Mouse (Mus musculus): Measurements from ENCODE around the gene Fam83e.

DNA sequence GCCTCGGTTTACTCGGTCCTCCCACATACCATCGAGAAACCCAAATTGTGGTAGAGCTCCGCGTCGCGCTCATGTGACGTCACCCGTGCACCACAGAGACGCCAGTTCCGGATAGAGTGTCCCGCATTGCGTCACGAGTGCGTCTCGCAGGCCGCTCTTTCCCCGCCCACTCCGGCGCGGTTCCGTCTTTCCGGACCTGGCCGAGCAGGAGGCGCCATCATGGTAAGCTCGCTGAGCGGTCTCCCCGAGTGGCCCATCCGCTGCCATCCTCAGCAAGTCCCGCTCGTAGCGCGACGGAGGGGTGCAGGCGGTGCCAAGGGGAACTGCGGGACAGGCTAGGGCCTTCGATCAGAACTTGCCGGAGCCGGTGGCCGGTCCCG lies 3.1 kb upstream of the Fam83e start, which contains the start of gene Sphk2:
- TF ChIP-seq POLR2A (IDR thresholded peaks at IDR 0.05; ENCODE audit: low read depth, low read length) (peak; percentile 98), EP300 (IDR thresholded peaks at IDR 0.05; ENCODE audit: low read length) (no peak), ZKSCAN1 (IDR thresholded peaks at IDR 0.05; ENCODE audit: borderline replicate concordance, low read depth, low read length) (no peak; the same call in 1 of the 2 replicates), HCFC1 (IDR thresholded peaks at IDR 0.05; ENCODE audit: low read depth, low read length) (peak; percentile 98), ZNF384 (IDR thresholded peaks at IDR 0.05; ENCODE audit: low read depth, low read length) (no peak), ZC3H11A (IDR thresholded peaks at IDR 0.05; ENCODE audit: low read depth, low read length) (no peak), MAFK (IDR thresholded peaks at IDR 0.05; ENCODE audit: insufficient replicate concordance, low read length) (no peak), CHD2 (IDR thresholded peaks at IDR 0.05; ENCODE audit: low read length) (no peak; the same call in none of the 2 replicates), CTCF (conservative IDR thresholded peaks at IDR 0.05 in 1 of 2, IDR thresholded peaks at IDR 0.05 in 1 of 2; ENCODE audit: low read depth in 2 of 2, low read length in 2 of 2) (no peak), KAT2A (IDR thresholded peaks at IDR 0.05; ENCODE audit: insufficient replicate concordance, low read length) (peak; percentile 97), USF2 (conservative IDR thresholded peaks at IDR 0.05; ENCODE audit: low read depth, low read length) (no peak; the same call in 1 of the 2 replicates), USF1 (IDR thresholded peaks at IDR 0.05; ENCODE audit: low read depth, low read length) (no peak), ETS1 (conservative IDR thresholded peaks at IDR 0.05; ENCODE audit: low read depth, low read length) (peak; percentile 68)
